Comparison of ENCODE assay signal across 12 mouse cellular contexts in genomic region chr5:34251794-34252193, GRCm38 (mm10). TPM values are rescaled to one million over a fixed set of nuclear protein-coding genes. Genes with fewer than 3 reads are reported as not detected.
DNase-seq lines count a peak whose midpoint lies in the region; ATAC-seq and TF ChIP-seq lines count a peak whose summit lies in the region.
"Had no signal": no experiment of that assay in that cellular context is flagged by ENCODE, and none has a peak within 500 bp of the region (broad histone marks: within the 10 kb centered on the region; RNA-seq: fewer than 3 reads in every experiment).

No protein-coding gene starts in this region.

- TF ChIP-seq EP300 in stomach, postnatal 0 days (optimal IDR thresholded peaks at IDR 0.05) = no peak

- DNase-seq in stomach, postnatal 0 days (ENCODE audit: low spot score) = no peak
- peak; percentile 59 for DNase-seq in embryonic facial prominence, embryonic 14.5 days (ENCODE audit: low spot score)
- DNase-seq in frontal cortex, postnatal 25 days (ENCODE audit: low spot score in 2 of 2) = no peak
- DNase-seq in layer of hippocampus, adult 9-11 months = no peak
- DNase-seq: liver; right cerebral cortex, postnatal 25 days had no signal

- peaks cover 7% of the 10 kb centered on the region for H3K4me1 ChIP-seq in stomach, embryonic 16.5 days (ENCODE audit: control insufficient read depth, insufficient read depth, low read length)
- H3K4me1 ChIP-seq in stomach, postnatal 0 days (replicated peaks; ENCODE audit: control insufficient read depth, insufficient read depth) = no peaks in the 10 kb centered on the region
- peaks cover 14% of the 10 kb centered on the region for H3K4me1 ChIP-seq in embryonic facial prominence, embryonic 14.5 days (ENCODE audit: control insufficient read depth, insufficient read depth, low read length)
- H3K4me1 ChIP-seq in intestine, embryonic 16.5 days (ENCODE audit: control insufficient read depth, insufficient read depth, low read length) = peaks cover 11% of the 10 kb centered on the region

- no peaks in the 10 kb centered on the region for H3K36me3 ChIP-seq in stomach, embryonic 16.5 days (ENCODE audit: control insufficient read depth, insufficient read depth, low read length)
- H3K36me3 ChIP-seq in stomach, postnatal 0 days (ENCODE audit: control insufficient read depth, insufficient read depth, low read length) = no peaks in the 10 kb centered on the region
- no peaks in the 10 kb centered on the region for H3K36me3 ChIP-seq in embryonic facial prominence, embryonic 14.5 days (ENCODE audit: control insufficient read depth, insufficient read depth, low read length)
- H3K36me3 ChIP-seq in intestine, embryonic 16.5 days (ENCODE audit: control insufficient read depth, insufficient read depth, low read length) = no peaks in the 10 kb centered on the region
- H3K36me3 ChIP-seq: embryonic facial prominence, embryonic 13.5 days; G1E had no signal

- H3K4me2 ChIP-seq in stomach, embryonic 16.5 days (ENCODE audit: low read depth, low read length) = no peak overlapping the region
- no peak overlapping the region for H3K4me2 ChIP-seq in stomach, postnatal 0 days (replicated peaks; ENCODE audit: low read depth)
- no peak overlapping the region for H3K4me2 ChIP-seq in embryonic facial prominence, embryonic 14.5 days (ENCODE audit: low read depth, low read length)
- no peak overlapping the region for H3K4me2 ChIP-seq in intestine, embryonic 16.5 days (ENCODE audit: low read depth, low read length)
- H3K4me2 ChIP-seq: embryonic facial prominence, embryonic 13.5 days had no signal

- no peak overlapping the region for H3K27ac ChIP-seq in stomach, embryonic 16.5 days (ENCODE audit: low read length)
- no peak overlapping the region for H3K27ac ChIP-seq in stomach, postnatal 0 days (replicated peaks)
- H3K27ac ChIP-seq in embryonic facial prominence, embryonic 14.5 days (replicated peaks; ENCODE audit: low read depth, low read length) = no peak overlapping the region
- H3K27ac ChIP-seq in intestine, embryonic 16.5 days (ENCODE audit: low read length) = no peak overlapping the region

- no peak overlapping the region for H3K9ac ChIP-seq in stomach, embryonic 16.5 days (ENCODE audit: low read length)
- H3K9ac ChIP-seq in stomach, postnatal 0 days (ENCODE audit: low read length) = no peak overlapping the region
- H3K9ac ChIP-seq in embryonic facial prominence, embryonic 14.5 days (ENCODE audit: low read depth, low read length) = no peak overlapping the region
- 0 out of 2 replicates have a peak overlapping the region, but pooled peaks have one; percentile 16 for H3K9ac ChIP-seq in intestine, embryonic 16.5 days (ENCODE audit: low read depth, low read length)
- H3K9ac ChIP-seq: embryonic facial prominence, embryonic 13.5 days had no signal

- peak; percentile 31; the same call in 1 of the 2 replicates for ATAC-seq in stomach, embryonic 16.5 days (ENCODE audit: insufficient read depth, low FRiP score)
- no peak for ATAC-seq in stomach, postnatal 0 days (ENCODE audit: low FRiP score, low TSS enrichment)
- ATAC-seq in embryonic facial prominence, embryonic 14.5 days (ENCODE audit: low read depth) = no peak
- ATAC-seq in intestine, embryonic 16.5 days = no peak
- no peak for ATAC-seq in CD4-positive, CD25-positive, alpha-beta regulatory T cell, adult 4 months

- WGBS in stomach, embryonic 16.5 days = 33% methylated on average over 4 of the region's 4 CpGs
- WGBS in stomach, postnatal 0 days = 26% methylated on average over 4 of the region's 4 CpGs
- WGBS in embryonic facial prominence, embryonic 14.5 days = 26% methylated on average over 4 of the region's 4 CpGs
- 38% methylated on average over 4 of the region's 4 CpGs for WGBS in intestine, embryonic 16.5 days

- H3K27me3 ChIP-seq in stomach, embryonic 16.5 days (ENCODE audit: control insufficient read depth, insufficient read depth, low read length) = no peaks in the 10 kb centered on the region
- H3K27me3 ChIP-seq in stomach, postnatal 0 days (ENCODE audit: control insufficient read depth, insufficient read depth, low read length) = no peaks in the 10 kb centered on the region
- H3K27me3 ChIP-seq in embryonic facial prominence, embryonic 14.5 days (replicated peaks; ENCODE audit: control insufficient read depth, insufficient read depth, low read length) = no peaks in the 10 kb centered on the region
- no peaks in the 10 kb centered on the region for H3K27me3 ChIP-seq in intestine, embryonic 16.5 days (replicated peaks; ENCODE audit: control insufficient read depth, insufficient read depth, low read length)
- H3K27me3 ChIP-seq: embryonic facial prominence, embryonic 13.5 days had no signal

- H3K9me3 ChIP-seq in stomach, embryonic 16.5 days (replicated peaks; ENCODE audit: control insufficient read depth, low read length) = no peaks in the 10 kb centered on the region
- H3K9me3 ChIP-seq in stomach, postnatal 0 days (ENCODE audit: control insufficient read depth, low read length) = no peaks in the 10 kb centered on the region
- H3K9me3 ChIP-seq in embryonic facial prominence, embryonic 14.5 days (ENCODE audit: control insufficient read depth, low read length) = no peaks in the 10 kb centered on the region
- no peaks in the 10 kb centered on the region for H3K9me3 ChIP-seq in intestine, embryonic 16.5 days (ENCODE audit: control insufficient read depth, low read length)
- H3K9me3 ChIP-seq: embryonic facial prominence, embryonic 13.5 days; G1E had no signal

- H3K4me3 ChIP-seq in stomach, embryonic 16.5 days (replicated peaks; ENCODE audit: low read length) = no peak overlapping the region
- no peak overlapping the region for H3K4me3 ChIP-seq in stomach, postnatal 0 days (ENCODE audit: low read depth, low read length)
- H3K4me3 ChIP-seq in embryonic facial prominence, embryonic 14.5 days (ENCODE audit: low read depth, low read length) = no peak overlapping the region
- H3K4me3 ChIP-seq in intestine, embryonic 16.5 days (ENCODE audit: low read length) = no peak overlapping the region
- H3K4me3 ChIP-seq: embryonic facial prominence, embryonic 13.5 days had no signal

- no peak for TF ChIP-seq CTCF in stomach, postnatal 0 days (IDR thresholded peaks at IDR 0.05; ENCODE audit: low read depth)

RNA-seq across cellular contexts. Expression of gene Zfyve28, which starts 36.5 kb away (rescaled TPM):
- 0.63 and 1.1 TPM in 2 replicates for polyA plus RNA-seq in stomach, embryonic 16.5 days (2015; fragmentation: Nextera tagmentation; extraction: Ambion mirVana)
- 0.27 and 0.29 TPM in 2 replicates for polyA plus RNA-seq in stomach, postnatal 0 days (2015; fragmentation: Nextera tagmentation; extraction: Ambion mirVana)
- 1.2 and 1.7 TPM in 2 replicates for polyA plus RNA-seq in embryonic facial prominence, embryonic 14.5 days (2014; fragmentation: Nextera tagmentation; extraction: Ambion mirVana)
- 0.28 and 0.42 TPM in 2 replicates for polyA plus RNA-seq in intestine, embryonic 16.5 days (2015; fragmentation: Nextera tagmentation; extraction: Ambion mirVana)
- 1 to 10 TPM; 4.4 to 4.5 TPM for polyA plus RNA-seq in CD4-positive, CD25-positive, alpha-beta regulatory T cell, adult 4 months (2017; shearing (Covaris generic))
- polyA plus RNA-seq: G1E had no signal

RNA-seq across cellular contexts. Expression of gene Cfap99, which starts 36.6 kb away (rescaled TPM):
- 0.14 TPM in 1 of 2 replicates, not detected in the other for polyA plus RNA-seq in stomach, embryonic 16.5 days (2015; fragmentation: Nextera tagmentation; extraction: Ambion mirVana)
- 0.04 TPM in 1 of 2 replicates, not detected in the other for polyA plus RNA-seq in stomach, postnatal 0 days (2015; fragmentation: Nextera tagmentation; extraction: Ambion mirVana)
- polyA plus RNA-seq in embryonic facial prominence, embryonic 14.5 days (2014; fragmentation: Nextera tagmentation; extraction: Ambion mirVana) = 0.18 and 0.21 TPM in 2 replicates
- not detected in 2 replicates for polyA plus RNA-seq in intestine, embryonic 16.5 days (2015; fragmentation: Nextera tagmentation; extraction: Ambion mirVana)
- polyA plus RNA-seq in CD4-positive, CD25-positive, alpha-beta regulatory T cell, adult 4 months (2017; shearing (Covaris generic)) = not detected
- polyA plus RNA-seq: embryonic facial prominence, embryonic 13.5 days; G1E; kidney, embryonic 14.5 days had no signal
